Mouse (Mus musculus): ENCODE results near the gene 1810055G02Rik.

Gene 1810055G02Rik

GRCm38 (mm10) chr19:3743362-3743761 is 35.3 kb downstream of the 1810055G02Rik start:
- no peak for DNase-seq (ENCODE audit: low spot score)

DNA sequence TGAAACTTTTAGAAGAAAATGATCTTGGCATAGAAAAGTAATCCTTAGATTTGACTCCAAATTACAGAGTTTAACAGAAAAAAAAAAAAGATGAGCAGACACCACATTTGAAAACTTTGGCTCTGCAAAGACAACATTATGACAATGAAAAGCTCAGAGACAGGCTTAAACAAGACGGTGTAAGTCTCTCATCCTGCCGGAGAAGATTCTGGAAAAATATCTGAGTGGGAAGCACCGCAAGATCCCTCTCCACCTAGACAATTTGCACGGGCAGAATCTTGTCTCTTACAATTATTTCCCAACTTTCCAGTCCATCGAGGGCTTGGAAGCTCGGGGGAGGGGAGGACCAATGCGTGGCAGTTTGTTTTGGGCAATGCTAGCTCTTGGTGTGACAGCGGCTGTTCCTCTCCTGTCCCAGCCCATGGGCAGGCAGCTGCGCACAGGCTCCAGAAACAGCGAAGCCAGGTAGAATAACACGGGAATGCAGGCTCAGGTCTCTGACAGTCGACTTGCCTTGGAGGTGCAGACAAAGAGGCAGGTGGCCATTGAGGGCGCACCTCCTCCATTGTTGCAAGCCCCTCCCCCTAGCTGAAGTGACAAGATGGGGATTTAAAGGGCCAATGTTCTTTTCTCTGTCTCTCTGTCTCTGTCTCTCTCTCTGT is 35.9 kb downstream of the 1810055G02Rik start:
- DNase-seq (ENCODE audit: low spot score) = peak; percentile 12

DNA sequence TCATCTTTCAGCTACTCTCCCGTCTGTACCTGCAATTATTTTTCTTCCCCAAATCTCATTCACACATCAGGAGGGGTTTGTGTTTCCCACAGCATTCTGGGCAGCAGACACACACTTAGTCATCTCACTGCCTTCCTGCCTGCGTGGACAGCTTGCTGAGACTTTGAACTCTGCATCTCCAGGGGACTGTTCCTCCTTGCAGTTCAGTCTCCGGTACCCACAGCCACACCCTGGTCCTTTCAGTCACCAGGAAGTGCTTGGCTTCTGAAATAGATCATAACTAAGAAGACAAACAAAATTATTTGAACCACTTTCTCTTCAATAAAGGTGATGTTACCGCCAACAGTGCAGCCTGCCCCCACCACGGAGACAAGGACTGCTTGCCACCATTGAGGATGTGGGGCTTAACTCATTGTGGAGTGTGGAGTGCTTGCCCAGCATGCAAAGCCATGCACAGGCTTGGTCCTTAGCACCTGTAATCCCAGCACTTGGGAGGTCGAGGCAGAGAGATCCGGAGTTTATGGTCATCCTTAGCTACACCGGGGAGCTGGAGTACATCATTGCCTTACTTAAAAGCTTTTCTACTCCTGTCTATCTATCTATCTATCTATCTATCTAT is 44.6 kb downstream of the 1810055G02Rik start:
- DNase-seq (ENCODE audit: low spot score) = no peak

GRCm38 (mm10) chr19:3753240-3753633 is 45.1 kb downstream of the 1810055G02Rik start:
- DNase-seq (ENCODE audit: low spot score) = no peak

DNA sequence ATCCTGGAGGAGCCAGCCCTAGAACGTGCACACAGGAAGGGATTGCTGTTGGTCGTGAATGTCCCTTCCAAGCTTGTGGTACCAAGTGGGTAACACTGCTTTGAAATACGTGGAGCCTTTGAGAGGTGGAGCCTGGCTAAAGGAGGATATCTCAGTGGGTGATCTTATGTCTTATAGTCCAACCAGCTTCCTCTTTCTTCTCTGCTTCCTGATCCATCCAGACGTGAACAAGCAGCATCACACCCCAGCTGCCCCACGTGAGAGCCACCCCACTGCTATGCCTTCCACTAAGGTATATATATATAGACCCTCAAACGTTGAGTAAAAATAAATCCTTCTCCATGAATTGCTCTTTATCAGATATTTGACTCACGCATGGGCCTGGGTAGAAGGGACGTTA is 45.6 kb downstream of the 1810055G02Rik start:
- no peak for DNase-seq (ENCODE audit: low spot score)

- DNase-seq (ENCODE audit: low spot score) = no peak
Observed at GRCm38 (mm10) chr19:3757861-3758260, 49.8 kb downstream of the 1810055G02Rik start.

DNA sequence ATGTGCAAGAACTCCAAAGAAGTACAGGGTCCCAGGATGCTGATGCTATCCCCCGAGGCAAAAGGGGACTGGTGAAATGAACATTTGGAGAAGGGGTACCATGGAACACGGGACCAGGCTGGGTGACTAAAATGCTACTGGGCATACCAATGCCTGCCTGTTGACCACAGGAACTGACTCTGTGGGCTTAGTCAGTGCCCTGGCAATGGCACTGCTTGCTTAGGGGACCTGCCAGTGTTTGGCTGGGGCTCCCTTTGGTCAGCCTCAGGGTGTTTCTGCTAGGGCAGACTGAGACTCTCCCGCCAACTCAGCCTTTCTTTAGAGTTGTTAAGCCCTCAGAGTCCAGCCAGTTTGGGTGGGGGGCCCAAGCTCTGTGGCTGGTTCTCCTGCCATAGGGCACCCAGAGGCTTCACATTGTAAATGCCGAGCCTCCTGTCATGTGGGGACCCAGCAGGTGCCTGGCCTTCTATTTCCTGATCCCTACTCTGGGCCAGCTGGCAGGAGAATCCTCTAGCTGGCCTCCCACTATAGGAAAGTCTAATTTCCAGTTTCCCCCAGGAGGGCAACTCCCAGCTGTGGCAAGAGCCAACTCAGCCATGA is 57.2 kb downstream of the 1810055G02Rik start:
- DNase-seq (ENCODE audit: low spot score) = no peak

GRCm38 (mm10) chr19:3766378-3766777 is 58.3 kb downstream of the 1810055G02Rik start:
- no peak for DNase-seq (ENCODE audit: low spot score)

- peak; percentile 37 for DNase-seq (ENCODE audit: low spot score)
Observed at GRCm38 (mm10) chr19:3767276-3767780, 59.2 kb downstream of the 1810055G02Rik start, which contains the start of gene Kmt5b. Gene Kmt5b, plus strand, starts transcription at chr19:3767421.
